Mouse (Mus musculus): ENCODE data around the gene Lztr1. TPM values are rescaled to one million over a fixed set of nuclear protein-coding genes. Genes with fewer than 3 reads are reported as not detected.
A peak's percentile ranks its signal among the peaks of the same experiment; 100 is the strongest.
"Not testable (repeated sequence)": the region's sequence is repeated elsewhere in the genome, so short reads cannot be mapped to it uniquely, and the experiment has no call there.

The Lztr1 gene
- polyA plus RNA-seq, 1 experiment from 2014 or later: 113 TPM

DNA sequence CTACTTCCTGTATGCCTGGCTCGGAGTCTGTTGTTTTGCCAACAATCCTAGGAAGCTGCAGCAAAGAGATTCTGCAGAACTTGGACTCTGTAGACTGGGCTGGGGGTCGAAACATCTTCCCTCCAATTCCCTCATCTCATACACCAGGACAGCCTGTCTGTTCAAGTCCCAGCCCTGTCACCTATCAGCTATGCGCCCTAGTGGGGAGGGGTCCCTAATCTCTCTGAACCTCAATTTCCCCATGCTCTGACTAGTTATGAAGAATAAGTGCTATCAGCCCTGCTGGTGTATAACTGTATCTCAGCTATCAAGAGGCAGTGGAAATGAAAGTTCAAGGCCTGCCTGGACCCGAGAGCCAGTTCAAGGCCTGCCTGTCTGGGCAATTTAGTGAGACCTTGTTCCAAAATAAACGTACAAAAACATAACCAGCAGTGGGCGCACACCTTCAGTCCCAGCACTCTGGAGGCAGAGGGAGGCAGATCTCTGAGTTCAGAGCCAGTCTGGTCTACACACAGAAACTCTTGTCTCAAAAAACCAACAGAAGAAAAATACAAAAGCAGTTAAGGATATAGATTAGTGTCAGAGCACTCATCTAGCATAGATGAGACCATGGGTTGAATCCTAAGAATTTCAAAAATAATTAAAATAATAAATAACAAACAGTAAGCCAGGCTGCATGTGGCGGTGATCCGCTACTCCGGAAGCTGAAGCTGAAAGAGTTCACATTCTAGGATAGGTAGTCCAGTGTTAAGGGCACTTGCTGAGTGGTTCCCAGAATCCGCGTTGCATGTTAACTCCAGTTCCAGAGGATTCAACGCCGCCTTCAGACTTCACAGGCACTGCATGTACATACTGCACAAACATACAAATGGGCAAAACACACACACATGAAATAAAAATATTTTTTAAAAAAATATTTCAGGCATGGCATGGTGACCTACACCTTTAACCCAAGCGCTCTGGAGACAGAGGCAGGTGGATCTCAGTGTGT, 19.7 kb upstream of the Lztr1 start:
- 46% methylated on average over 14 of the region's 14 CpGs for WGBS
- peaks cover 25% of the 10 kb centered on the region for H3K27me3 ChIP-seq
- H3K4me2 ChIP-seq (replicated peaks): peak overlapping the region; percentile 85
- peak overlapping the region; percentile 62 for H3K9ac ChIP-seq
- ATAC-seq (ENCODE audit: low FRiP score): peak; percentile 15
- H3K27ac ChIP-seq: no peak overlapping the region
- H3K9me3 ChIP-seq (replicated peaks): no peaks in the 10 kb centered on the region
- peaks cover 10% of the 10 kb centered on the region for H3K4me1 ChIP-seq
- peaks cover 32% of the 10 kb centered on the region for H3K36me3 ChIP-seq
- H3K4me3 ChIP-seq: peak overlapping the region; percentile 41

DNA sequence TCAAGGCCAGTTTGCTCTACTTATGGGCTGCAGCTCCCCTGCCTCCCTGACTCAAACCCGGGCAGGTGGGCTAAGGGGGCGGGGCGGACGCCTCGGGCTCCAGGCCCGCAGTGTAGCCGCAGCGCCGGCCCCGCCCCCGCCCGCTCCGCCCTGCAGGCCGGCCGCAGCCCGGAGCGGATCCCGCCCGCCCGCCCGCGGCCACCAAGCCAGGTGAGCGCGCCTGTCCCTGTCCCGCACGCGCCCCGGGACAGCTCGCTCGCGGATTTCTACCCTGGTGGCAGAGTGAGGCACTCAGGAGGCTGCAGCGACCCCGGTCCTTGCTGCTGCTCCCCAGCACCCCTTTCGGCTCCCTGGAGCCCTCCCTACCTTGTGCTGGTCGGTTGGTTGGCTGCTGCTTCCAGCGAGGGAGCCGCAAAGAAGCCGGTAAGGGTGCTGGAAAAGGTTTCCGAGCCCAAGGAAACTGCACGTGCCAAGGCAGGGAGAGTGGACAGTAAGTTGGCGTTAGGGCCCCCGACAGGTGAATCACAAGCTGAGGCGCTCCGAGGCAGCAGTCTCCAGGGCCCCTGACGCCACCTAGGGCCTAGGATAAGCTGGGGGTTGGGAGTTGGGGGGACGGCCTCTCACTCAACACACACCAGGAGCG, 18.9 kb upstream of the Lztr1 start, which contains the start of gene Aifm3:
Aifm3 (plus strand) TSS at position 143 of the 643 bp plus-strand sequence.
- 1% methylated on average over 47 of the region's 47 CpGs for WGBS
- Histone ChIP-seq H3K4me1 (peaks cover 10% of the 10 kb centered on the region), H3K36me3 (peaks cover 24% of the 10 kb centered on the region), H3K27ac (no peak within 1 kb of the TSS), H3K4me2 (replicated peaks) (peak within 1 kb of the TSS; percentile 85), H3K9ac (peak within 1 kb of the TSS; percentile 62), H3K4me3 (peak within 1 kb of the TSS; percentile 41), H3K27me3 (peaks cover 25% of the 10 kb centered on the region), H3K9me3 (replicated peaks) (no peaks in the 10 kb centered on the region)
- ATAC-seq (ENCODE audit: low FRiP score): peak; percentile 60

DNA sequence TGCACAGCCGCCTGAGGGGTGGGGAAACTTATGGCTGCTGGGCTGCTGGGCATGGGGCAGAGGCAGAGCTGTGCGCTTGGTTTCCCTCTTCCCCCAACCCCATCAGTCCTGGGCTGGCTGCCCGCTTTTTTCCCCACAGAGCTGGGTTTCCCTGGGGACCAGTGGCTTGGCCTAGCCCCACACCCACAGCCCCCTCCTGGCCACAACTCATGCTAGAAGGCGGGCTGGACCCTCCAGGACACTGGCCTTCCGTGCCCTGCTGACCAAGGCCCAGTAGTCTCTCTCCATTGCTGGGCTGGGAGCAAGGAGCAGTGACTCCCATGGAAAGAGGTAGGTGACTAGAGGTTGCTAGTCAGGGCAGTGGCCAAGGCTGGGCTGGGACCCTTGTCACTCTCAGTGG, 17.3 kb upstream of the Lztr1 start:
- peaks cover 10% of the 10 kb centered on the region for H3K36me3 ChIP-seq
- H3K4me1 ChIP-seq: peaks cover 10% of the 10 kb centered on the region
- H3K27ac ChIP-seq: no peak overlapping the region
- H3K4me2 ChIP-seq (replicated peaks): no peak overlapping the region
- H3K9ac ChIP-seq: no peak overlapping the region
- no peak for ATAC-seq (ENCODE audit: low FRiP score)
- peaks cover 25% of the 10 kb centered on the region for H3K27me3 ChIP-seq
- WGBS: 93% methylated on average over 5 of the region's 5 CpGs
- no peak overlapping the region for H3K4me3 ChIP-seq
- H3K9me3 ChIP-seq (replicated peaks): no peaks in the 10 kb centered on the region

DNA sequence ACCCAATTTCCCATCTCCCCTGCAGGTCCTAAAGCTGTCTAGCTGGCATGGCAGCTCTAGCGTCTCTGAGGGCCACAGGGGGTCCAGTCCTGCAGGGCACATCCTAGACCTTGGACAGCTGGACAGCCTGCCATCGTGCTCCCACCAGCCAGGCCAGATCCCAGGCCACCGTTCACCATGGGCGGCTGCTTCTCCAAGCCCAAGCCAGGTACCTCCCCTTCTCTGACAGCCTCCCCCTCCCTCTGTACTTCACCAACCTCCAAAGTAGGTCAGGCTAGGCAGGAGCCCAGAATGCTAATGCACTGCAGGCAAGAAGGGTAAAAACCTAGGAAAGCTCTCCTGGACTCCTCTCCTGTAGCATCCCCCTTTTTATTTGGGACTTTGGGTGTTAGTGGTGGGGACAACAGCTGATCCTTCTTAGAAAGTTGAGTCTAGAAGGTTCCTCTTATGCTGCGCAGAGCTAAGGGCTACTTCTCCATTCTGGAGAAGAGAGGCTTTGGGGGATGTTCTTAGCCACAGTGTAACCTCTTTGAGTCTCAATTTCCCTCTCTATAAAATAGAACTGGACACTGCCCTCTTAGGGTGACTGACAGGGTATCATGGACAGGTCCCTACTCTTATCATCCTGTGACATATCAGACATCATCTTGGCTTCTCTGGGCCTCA, 16.5 kb upstream of the Lztr1 start:
- Histone ChIP-seq H3K4me1 (peaks cover 17% of the 10 kb centered on the region), H3K4me3 (no peak overlapping the region), H3K4me2 (replicated peaks) (no peak overlapping the region), H3K27me3 (peaks cover 25% of the 10 kb centered on the region), H3K9me3 (replicated peaks) (no peaks in the 10 kb centered on the region), H3K27ac (no peak overlapping the region), H3K36me3 (peaks cover 10% of the 10 kb centered on the region), H3K9ac (no peak overlapping the region)
- WGBS: 57% methylated on average over 5 of the region's 5 CpGs
- ATAC-seq (ENCODE audit: low FRiP score): no peak

DNA sequence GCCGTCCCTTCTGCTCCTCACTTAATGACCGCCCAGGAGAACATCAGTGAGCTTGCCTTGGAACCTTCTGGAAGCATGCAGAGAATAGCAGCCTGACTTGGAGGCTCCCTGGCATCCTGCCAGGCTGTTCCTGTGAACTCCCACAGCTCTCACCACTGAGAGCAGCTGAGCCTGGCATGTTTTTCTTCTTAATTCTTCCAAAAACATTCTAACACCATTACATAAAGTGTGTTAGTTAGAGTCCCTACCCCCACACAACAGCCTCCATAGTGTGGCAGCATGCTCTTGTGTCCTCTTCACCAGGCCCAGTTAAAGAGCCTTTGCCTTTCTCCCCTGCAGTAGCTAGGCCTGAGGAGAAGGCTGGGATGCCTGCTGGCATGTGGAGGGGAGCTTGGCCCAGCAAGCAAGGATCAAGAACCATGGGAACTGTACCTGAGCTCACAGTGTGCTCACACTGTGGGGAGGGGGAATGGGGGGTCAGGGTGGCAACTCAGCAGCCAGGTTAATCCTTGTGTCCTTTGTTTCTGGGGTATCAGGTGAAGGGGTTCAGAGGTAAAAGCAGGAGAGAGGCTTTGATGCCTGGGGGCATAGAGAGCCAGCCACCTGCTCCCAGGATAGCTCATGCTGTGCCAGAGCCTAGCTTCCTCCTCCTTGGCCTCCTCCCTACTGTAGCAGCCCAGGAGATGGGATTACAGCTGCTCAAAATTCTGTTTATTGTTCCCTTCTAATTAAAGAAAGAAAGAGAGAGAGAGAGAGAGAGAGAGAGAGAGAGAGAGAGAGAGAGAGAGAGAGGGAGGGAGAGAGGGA, 11.8 kb upstream of the Lztr1 start:
- ATAC-seq (ENCODE audit: low FRiP score): no peak
- Histone ChIP-seq H3K27ac (peak overlapping the region; percentile 52), H3K9me3 (replicated peaks) (no peaks in the 10 kb centered on the region), H3K4me2 (replicated peaks) (no peak overlapping the region), H3K36me3 (no peaks in the 10 kb centered on the region), H3K9ac (no peak overlapping the region), H3K4me1 (peaks cover 21% of the 10 kb centered on the region), H3K4me3 (no peak overlapping the region), H3K27me3 (peaks cover 3% of the 10 kb centered on the region; the same call in 1 of the 2 replicates)
- 57% methylated on average over 2 of the region's 2 CpGs for WGBS

DNA sequence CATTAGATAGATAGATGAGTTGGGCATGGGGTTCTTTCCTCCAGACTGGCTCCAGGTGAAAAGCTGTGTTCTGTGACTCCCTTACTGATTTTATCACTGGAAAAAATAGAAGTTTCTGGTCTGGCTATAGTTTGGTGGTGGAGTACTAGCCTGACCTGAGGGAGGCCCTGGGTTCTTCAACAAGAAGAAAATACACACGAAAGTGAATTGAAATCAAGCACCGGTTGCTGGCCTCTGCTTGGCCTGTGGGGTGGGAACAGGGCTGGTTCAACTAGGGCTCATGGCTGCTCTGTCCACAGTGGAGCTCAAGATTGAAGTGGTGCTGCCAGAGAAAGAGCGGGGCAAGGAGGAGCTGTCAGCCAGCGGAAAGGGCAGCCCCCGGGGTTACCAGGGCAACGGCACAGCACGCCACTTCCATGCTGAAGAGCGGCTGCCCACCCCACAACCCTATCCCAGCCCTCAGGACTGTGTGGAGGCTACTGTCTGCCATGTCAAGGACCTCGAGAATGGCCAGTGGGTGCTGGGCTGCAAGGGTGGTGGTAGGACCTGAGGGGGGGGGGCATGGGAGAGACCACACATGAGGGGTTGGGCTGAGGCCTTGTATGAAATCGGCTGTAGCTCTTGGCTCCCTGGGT, 9.1 kb upstream of the Lztr1 start:
- ATAC-seq (ENCODE audit: low FRiP score): peak; percentile 68
- H3K36me3 ChIP-seq: no peaks in the 10 kb centered on the region
- H3K4me2 ChIP-seq (replicated peaks): peak overlapping the region; percentile 21
- H3K27ac ChIP-seq: no peak overlapping the region
- H3K4me3 ChIP-seq: no peak overlapping the region
- peaks cover 21% of the 10 kb centered on the region for H3K4me1 ChIP-seq
- H3K9ac ChIP-seq: no peak overlapping the region; the same call in 1 of the 2 replicates
- H3K27me3 ChIP-seq: no peaks in the 10 kb centered on the region
- no peaks in the 10 kb centered on the region for H3K9me3 ChIP-seq (replicated peaks)
- 10% methylated on average over 10 of the region's 10 CpGs for WGBS

DNA sequence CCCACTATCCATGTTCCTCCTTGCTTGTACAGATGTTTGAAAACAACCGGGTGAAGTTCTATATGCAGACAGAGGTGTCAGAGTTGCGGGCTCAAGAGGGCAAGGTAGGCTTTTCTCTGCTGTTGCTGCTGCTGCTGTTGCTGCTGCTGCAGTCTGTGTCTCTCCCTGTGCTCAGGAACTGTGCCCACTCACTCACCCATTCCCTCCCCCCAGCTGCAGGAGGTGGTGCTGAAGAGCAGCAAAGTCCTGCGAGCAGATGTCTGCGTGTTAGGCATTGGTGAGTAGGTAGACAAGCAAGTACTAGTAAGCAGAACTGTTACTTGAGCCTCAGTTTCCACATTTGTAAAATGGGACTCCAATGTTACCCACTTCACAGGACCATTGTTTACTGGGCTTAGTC, 5.8 kb upstream of the Lztr1 start:
- Histone ChIP-seq H3K27me3 (no peaks in the 10 kb centered on the region), H3K27ac (no peak overlapping the region), H3K9ac (no peak overlapping the region), H3K36me3 (no peaks in the 10 kb centered on the region), H3K4me2 (replicated peaks) (no peak overlapping the region), H3K9me3 (replicated peaks) (no peaks in the 10 kb centered on the region), H3K4me3 (no peak overlapping the region), H3K4me1 (peaks cover 15% of the 10 kb centered on the region)
- no peak for ATAC-seq (ENCODE audit: low FRiP score)
- WGBS: 83% methylated on average over 4 of the region's 4 CpGs

DNA sequence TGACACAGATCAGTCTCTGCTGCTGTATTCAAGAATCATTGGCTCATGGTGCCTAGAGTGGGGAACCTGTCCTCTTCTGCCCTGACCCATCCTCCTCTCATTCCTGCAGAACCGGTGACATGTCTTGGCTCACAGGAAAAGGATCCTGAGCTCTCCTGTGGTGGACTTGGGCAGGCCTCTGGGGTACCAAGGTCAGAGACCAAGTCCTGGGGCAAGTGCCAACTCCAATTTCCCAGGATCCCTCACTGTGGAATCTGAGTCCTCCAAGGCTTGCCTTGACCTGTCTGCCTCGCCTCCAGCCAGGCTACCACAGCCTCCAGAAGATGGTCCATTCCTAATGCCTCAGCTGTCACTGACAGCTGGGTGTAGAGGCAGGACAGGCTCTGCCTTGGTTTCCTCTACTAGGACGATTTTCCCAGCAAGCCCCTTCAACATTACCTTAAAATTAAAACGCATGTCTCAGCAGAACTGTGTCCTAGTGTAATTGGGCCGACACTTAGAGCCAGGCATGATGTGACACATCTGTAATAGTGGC, 1.4 kb upstream of the Lztr1 start:
- H3K4me2 ChIP-seq (replicated peaks): no peak overlapping the region
- no peaks in the 10 kb centered on the region for H3K9me3 ChIP-seq (replicated peaks)
- no peak overlapping the region for H3K4me3 ChIP-seq
- no peak overlapping the region for H3K27ac ChIP-seq
- H3K9ac ChIP-seq: no peak overlapping the region
- WGBS: 89% methylated on average over 5 of the region's 5 CpGs
- no peak for ATAC-seq (ENCODE audit: low FRiP score)
- peaks cover 13% of the 10 kb centered on the region for H3K4me1 ChIP-seq
- H3K27me3 ChIP-seq: no peaks in the 10 kb centered on the region
- peaks cover 4% of the 10 kb centered on the region; the same call in 1 of the 2 replicates for H3K36me3 ChIP-seq

DNA sequence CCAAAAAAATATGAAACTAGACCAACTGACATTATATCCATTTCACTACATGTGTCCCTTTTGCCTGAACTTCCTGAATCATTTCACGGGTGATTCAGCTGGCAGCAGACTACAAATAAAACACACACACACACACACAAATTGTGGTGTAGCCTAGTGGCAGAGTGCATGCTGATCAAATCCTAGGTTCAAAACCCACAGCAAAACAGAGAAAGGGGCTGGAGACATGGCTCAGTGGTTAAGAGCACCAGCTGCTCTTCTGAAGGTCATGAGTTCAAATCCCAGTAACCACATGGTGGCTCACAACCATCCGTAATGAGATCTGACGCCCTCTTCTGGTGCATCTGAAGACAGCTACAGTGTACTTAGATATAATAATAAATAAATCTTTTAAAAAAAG, 457 bp upstream of the Lztr1 start:
- Histone ChIP-seq H3K27ac (peak overlapping the region; percentile 90), H3K4me2 (replicated peaks) (peak overlapping the region; percentile 82), H3K9ac (peak overlapping the region; percentile 77), H3K4me1 (peaks cover 13% of the 10 kb centered on the region), H3K4me3 (peak overlapping the region; percentile 69), H3K36me3 (peaks cover 14% of the 10 kb centered on the region)
- H3K9me3 ChIP-seq (replicated peaks); ATAC-seq (ENCODE audit: low FRiP score); H3K27me3 ChIP-seq: not testable (repeated sequence)
- WGBS: 28% methylated on average over 3 of the region's 3 CpGs

DNA sequence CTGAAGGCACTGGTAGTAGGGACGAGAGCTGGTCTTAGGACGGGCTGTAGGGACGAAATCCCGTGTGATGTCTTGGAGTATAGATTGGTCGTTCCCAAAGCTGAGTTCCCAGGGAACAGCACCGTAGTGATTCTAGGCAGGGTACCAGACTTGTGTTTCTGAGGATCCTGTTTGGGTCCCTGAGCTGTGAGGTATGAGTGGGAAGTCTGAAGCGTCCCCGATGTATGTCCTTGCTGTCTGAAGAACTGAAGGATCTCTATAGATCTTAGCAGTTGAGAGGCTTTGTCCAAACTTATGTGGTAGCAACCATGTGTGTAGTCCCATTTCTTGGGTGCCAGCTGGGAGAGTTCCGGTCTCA, 731 bp downstream of the Lztr1 start:
- Histone ChIP-seq H3K27ac (peak overlapping the region; percentile 90; the same call in 1 of the 2 replicates), H3K9ac (peak overlapping the region; percentile 77), H3K36me3 (peaks cover 25% of the 10 kb centered on the region), H3K27me3 (no peaks in the 10 kb centered on the region), H3K4me3 (peak overlapping the region; percentile 69), H3K4me2 (replicated peaks) (peak overlapping the region; percentile 82), H3K9me3 (replicated peaks) (no peaks in the 10 kb centered on the region), H3K4me1 (peaks cover 13% of the 10 kb centered on the region)
- 15% methylated on average over 9 of the region's 9 CpGs for WGBS
- no peak; the same call in 1 of the 2 replicates for ATAC-seq (ENCODE audit: low FRiP score)

DNA sequence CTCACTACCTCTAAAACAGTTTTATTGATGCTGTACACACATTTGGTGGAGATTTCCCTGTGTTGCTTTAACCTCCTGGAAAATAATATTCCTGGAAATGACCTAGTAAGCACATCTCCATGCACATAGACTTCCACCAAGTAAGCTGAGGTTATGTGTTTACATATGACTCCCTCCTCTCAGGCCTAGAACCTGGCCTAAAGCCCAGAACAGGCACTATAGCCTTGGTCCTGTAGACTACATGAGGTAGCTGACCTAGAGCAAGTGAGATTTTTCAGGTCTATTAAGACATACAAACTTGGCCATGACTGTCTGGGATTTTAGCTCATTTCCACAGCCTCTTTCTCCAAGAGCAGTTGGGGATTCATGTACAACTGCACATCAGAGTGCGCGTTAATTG, 1.7 kb downstream of the Lztr1 start:
- Histone ChIP-seq H3K4me1 (peaks cover 13% of the 10 kb centered on the region), H3K36me3 (peaks cover 28% of the 10 kb centered on the region), H3K27ac (no peak overlapping the region), H3K4me2 (replicated peaks) (peak overlapping the region; percentile 82), H3K9ac (no peak overlapping the region), H3K9me3 (replicated peaks) (no peaks in the 10 kb centered on the region), H3K27me3 (no peaks in the 10 kb centered on the region), H3K4me3 (peak overlapping the region; percentile 69)
- WGBS: 98% methylated on average over 2 of the region's 2 CpGs
- ATAC-seq (ENCODE audit: low FRiP score): no peak

Measured in hindbrain, embryonic 12.5 days (tissue).